Mouse (Mus musculus): Measurements from ENCODE around the gene Tipin.
"Not testable (repeated sequence)": the region's sequence is repeated elsewhere in the genome, so short reads cannot be mapped to it uniquely, and the experiment has no call there.

Tipin gene

GRCm38 (mm10) chr9:64271249-64271648 is 10.1 kb upstream of the Tipin start:
- DNase-seq (ENCODE audit: low spot score in 2 of 2): no peak

GRCm38 (mm10) chr9:64272611-64273010 is 8.8 kb upstream of the Tipin start:
- DNase-seq (ENCODE audit: low spot score in 2 of 2): peak; percentile 68 to 76

- DNase-seq (ENCODE audit: low spot score in 2 of 2): peak in 1 of 2 experiments; percentile 17
Measured at GRCm38 (mm10) chr9:64273757-64274156, 7.6 kb upstream of the Tipin start.

GRCm38 (mm10) chr9:64274291-64274690 is 7.1 kb upstream of the Tipin start:
- DNase-seq (ENCODE audit: low spot score in 2 of 2): no peak

- DNase-seq (ENCODE audit: low spot score in 2 of 2): no peak
Measured at GRCm38 (mm10) chr9:64274919-64275318, 6.5 kb upstream of the Tipin start.

GRCm38 (mm10) chr9:64277706-64278105 is 3.7 kb upstream of the Tipin start:
- DNase-seq (ENCODE audit: low spot score in 2 of 2): peak; percentile 72 to 73

GRCm38 (mm10) chr9:64278665-64279310 is 2.6 kb upstream of the Tipin start:
- no peak for DNase-seq (ENCODE audit: low spot score in 2 of 2)

GRCm38 (mm10) chr9:64281781-64282178 is 399 bp downstream of the Tipin start:
- DNase-seq (ENCODE audit: low spot score in 2 of 2): no peak

GRCm38 (mm10) chr9:64282404-64282987 is 1.1 kb downstream of the Tipin start:
- DNase-seq (ENCODE audit: low spot score in 2 of 2): no peak

GRCm38 (mm10) chr9:64303086-64303485 is 21.7 kb downstream of the Tipin start:
- DNase-seq (ENCODE audit: low spot score in 2 of 2): not testable (repeated sequence)

- no peak for DNase-seq (ENCODE audit: low spot score in 2 of 2)
Measured at GRCm38 (mm10) chr9:64306476-64307312, 25.3 kb downstream of the Tipin start.

GRCm38 (mm10) chr9:64310996-64311785 is 29.8 kb downstream of the Tipin start:
- DNase-seq (ENCODE audit: low spot score in 2 of 2): no peak

- DNase-seq (ENCODE audit: low spot score in 2 of 2): no peak
Measured at GRCm38 (mm10) chr9:64312128-64312527, 30.7 kb downstream of the Tipin start.

GRCm38 (mm10) chr9:64314696-64315095 is 33.3 kb downstream of the Tipin start:
- DNase-seq (ENCODE audit: low spot score in 2 of 2): no peak

- no peak for DNase-seq (ENCODE audit: low spot score in 2 of 2)
Measured at GRCm38 (mm10) chr9:64316986-64317385, 35.6 kb downstream of the Tipin start.

- no peak for DNase-seq (ENCODE audit: low spot score in 2 of 2)
Measured at GRCm38 (mm10) chr9:64323976-64324375, 42.6 kb downstream of the Tipin start.

- no peak for DNase-seq (ENCODE audit: low spot score in 2 of 2)
Measured at GRCm38 (mm10) chr9:64335825-64336224, 54.4 kb downstream of the Tipin start.

GRCm38 (mm10) chr9:64339361-64339760 is 58.0 kb downstream of the Tipin start:
- DNase-seq (ENCODE audit: low spot score in 2 of 2): peak in 1 of 2 experiments; percentile 10

GRCm38 (mm10) chr9:64340351-64341253 is 59.2 kb downstream of the Tipin start:
- peak; percentile 68 to 72 for DNase-seq (ENCODE audit: low spot score in 2 of 2)

GRCm38 (mm10) chr9:64341254-64341566 is 59.8 kb downstream of the Tipin start, which contains the start of gene Dis3l:
Dis3l (minus strand) TSS chr9:64341288.
- no peak for DNase-seq (ENCODE audit: low spot score in 2 of 2)

- no peak for DNase-seq (ENCODE audit: low spot score in 2 of 2)
Measured at GRCm38 (mm10) chr9:64341671-64342070, 60.3 kb downstream of the Tipin start.

Data from right cerebral cortex, adult 2 months (tissue).